Mouse (Mus musculus) forebrain, embryonic 16.5 days (tissue): ENCODE measurements at regions not wholly inside any gene's neighbourhood (a gene's known extent, or its start where the extent isn't known, plus 50 kb on each side); places are given as distances from the start of the nearest gene placed in this dataset.

Experiments
- ATAC-seq: fragments of 200-750 bp; cut with Nextera tagmentation; 2 replicates; pipeline ENCODE4 v1.8.0; 2017; ENCODE audit warnings: mild to moderate bottlenecking, moderate library complexity
- H3K27ac ChIP-seq: fragments of 300-500 bp; sonication (generic); 2 replicates; pipeline ENCODE4 v1.5.1; 2014; ENCODE audit warnings: low read length, control low read depth
- H3K27me3 ChIP-seq: fragments of 300-500 bp; sonication (generic); replicated peaks from 2 replicates; pipeline ENCODE4 v1.6.1; 2014; ENCODE audit warnings: low read length; ENCODE audit not compliant: control insufficient read depth, insufficient read depth
- H3K36me3 ChIP-seq: fragments of 300-500 bp; sonication (generic); 2 replicates; pipeline ENCODE4 v1.6.1; 2014; ENCODE audit not compliant: control insufficient read depth, insufficient read depth
- H3K4me1 ChIP-seq: fragments of 300-500 bp; sonication (generic); replicated peaks from 2 replicates; pipeline ENCODE4 v1.6.1; 2014; ENCODE audit warnings: low read length; ENCODE audit not compliant: control insufficient read depth, insufficient read depth
- H3K4me2 ChIP-seq: fragments of 300-500 bp; sonication (generic); 2 replicates; pipeline ENCODE4 v1.6.1; 2014; ENCODE audit warnings: mild to moderate bottlenecking, low read length, control low read depth
- H3K4me3 ChIP-seq: fragments of 300-500 bp; sonication (generic); replicated peaks from 2 replicates; pipeline ENCODE4 v1.5.1; 2014; ENCODE audit warnings: mild to moderate bottlenecking, low read length, control low read depth
- H3K9ac ChIP-seq: fragments of 300-500 bp; sonication (generic); replicated peaks from 2 replicates; pipeline ENCODE4 v1.6.1; 2014; ENCODE audit warnings: low read depth, low read length, control low read depth
- H3K9me3 ChIP-seq: fragments of 300-500 bp; sonication (generic); 2 replicates; pipeline ENCODE4 v1.6.1; 2016; ENCODE audit warnings: low read length; ENCODE audit not compliant: control insufficient read depth
- WGBS: fragments of 180-500 bp; shearing (Covaris S2); extraction: QIAGEN DNeasy Blood & Tissue Kit; methylation state at CpG from one replicate; pipeline ENCODE4 v1.1.7; 2014; 5-methylcytosine and 5-hydroxymethylcytosine counted together

DNA sequence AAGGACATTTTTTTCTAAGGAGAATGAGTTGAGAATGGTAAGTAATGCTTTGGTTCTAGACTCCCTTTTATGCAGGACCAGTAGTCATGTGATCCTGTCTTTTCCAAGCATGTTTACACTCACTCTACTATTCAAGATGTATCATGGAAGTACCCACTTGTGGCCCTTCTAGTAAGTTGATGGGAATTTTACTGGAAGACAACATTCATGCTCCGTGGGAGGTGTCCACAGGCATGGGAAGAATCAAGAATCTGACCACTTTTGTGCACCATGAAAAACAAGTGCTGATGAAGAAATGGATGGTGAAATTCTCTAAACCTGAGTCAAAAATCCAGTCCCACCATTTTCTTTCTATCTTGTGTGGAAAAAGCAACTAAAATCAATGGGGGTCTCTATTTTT, 399.1 kb upstream of the Pappa start:
- Histone ChIP-seq H3K4me1 (no peaks in the 10 kb centered on the region), H3K4me2 (no peak overlapping the region), H3K9me3 (no peaks in the 10 kb centered on the region), H3K9ac (no peak overlapping the region), H3K27me3 (no peaks in the 10 kb centered on the region), H3K36me3 (no peaks in the 10 kb centered on the region), H3K27ac (no peak overlapping the region), H3K4me3 (no peak overlapping the region)
- no peak for ATAC-seq
- WGBS, result 71% methylated on average over 1 of the region's 1 CpGs

DNA sequence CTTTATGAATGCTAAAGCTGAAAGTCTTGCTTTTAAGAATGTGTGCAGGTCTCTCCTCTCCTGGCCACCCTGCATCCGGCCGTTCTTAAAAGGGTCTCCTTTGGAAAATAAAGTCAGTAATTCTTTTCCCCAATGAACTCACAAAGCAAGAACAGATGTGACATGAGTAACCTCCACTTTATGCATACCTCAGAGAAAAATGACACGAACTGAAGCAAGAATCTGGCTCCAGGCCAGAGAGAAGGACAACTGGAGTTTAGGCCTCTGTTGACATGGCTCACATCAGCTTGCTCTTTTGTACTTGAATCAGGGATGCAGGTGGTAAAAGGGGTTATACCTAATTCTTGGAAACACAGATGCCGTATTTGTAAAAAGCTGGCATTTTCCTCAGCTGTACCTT, 368.0 kb upstream of the Pappa start:
- H3K4me1 ChIP-seq, result no peaks in the 10 kb centered on the region
- 69% methylated on average over 4 of the region's 4 CpGs for WGBS
- no peaks in the 10 kb centered on the region for H3K9me3 ChIP-seq
- H3K27ac ChIP-seq, result no peak overlapping the region
- no peak overlapping the region for H3K4me3 ChIP-seq
- no peak overlapping the region for H3K9ac ChIP-seq
- no peaks in the 10 kb centered on the region for H3K36me3 ChIP-seq
- H3K4me2 ChIP-seq, result no peak overlapping the region
- no peak for ATAC-seq
- no peaks in the 10 kb centered on the region for H3K27me3 ChIP-seq

DNA sequence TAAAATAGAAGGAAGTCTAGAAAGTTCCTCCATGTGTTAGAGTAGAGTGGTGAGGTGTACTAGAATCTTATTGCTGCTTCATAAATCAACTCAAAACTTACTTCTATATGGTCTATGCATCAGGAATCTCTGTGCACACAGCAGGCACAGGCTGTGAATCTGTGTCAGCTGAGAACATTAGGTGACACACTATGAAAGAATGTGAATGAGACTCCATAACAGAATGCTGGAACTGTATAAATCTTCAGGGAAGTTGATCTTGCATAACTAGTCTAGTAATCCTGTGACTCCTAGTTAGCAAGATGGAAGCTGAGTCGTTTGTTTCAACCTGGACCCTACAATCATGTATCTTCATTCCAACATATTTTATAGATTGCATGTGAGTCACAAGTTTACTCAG, 355.4 kb upstream of the Pappa start:
- no peak overlapping the region for H3K4me3 ChIP-seq
- no peak for ATAC-seq
- no peaks in the 10 kb centered on the region for H3K36me3 ChIP-seq
- H3K9me3 ChIP-seq, result no peaks in the 10 kb centered on the region
- 80% methylated on average over 1 of the region's 1 CpGs for WGBS
- H3K27me3 ChIP-seq, result no peaks in the 10 kb centered on the region
- no peaks in the 10 kb centered on the region for H3K4me1 ChIP-seq
- no peak overlapping the region for H3K4me2 ChIP-seq
- H3K9ac ChIP-seq, result no peak overlapping the region
- H3K27ac ChIP-seq, result no peak overlapping the region

DNA sequence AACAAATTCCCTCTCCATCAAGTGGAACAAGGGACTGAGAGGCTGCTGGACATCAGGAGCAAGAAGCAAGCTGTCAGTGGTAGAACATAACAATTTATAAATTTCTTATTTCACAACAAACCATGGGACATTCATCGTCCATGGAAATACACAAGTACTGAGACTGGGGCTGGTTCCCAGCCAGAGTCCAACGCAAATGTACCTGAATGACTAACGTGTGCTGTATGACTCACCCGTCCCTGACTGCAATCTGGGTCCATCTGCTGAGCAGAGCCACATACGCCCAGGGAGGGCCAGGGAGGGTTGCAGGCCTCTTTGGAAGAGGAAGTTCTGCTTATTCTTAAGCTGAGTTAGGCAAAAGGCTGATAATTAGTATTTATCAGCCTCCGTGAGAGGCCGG, 320.1 kb upstream of the Pappa start:
- H3K4me2 ChIP-seq, result no peak overlapping the region
- ATAC-seq, result no peak
- H3K4me3 ChIP-seq, result no peak overlapping the region
- no peaks in the 10 kb centered on the region for H3K36me3 ChIP-seq
- no peaks in the 10 kb centered on the region for H3K9me3 ChIP-seq
- H3K27ac ChIP-seq, result no peak overlapping the region
- H3K4me1 ChIP-seq, result no peaks in the 10 kb centered on the region
- H3K27me3 ChIP-seq, result no peaks in the 10 kb centered on the region
- WGBS, result 78% methylated on average over 7 of the region's 7 CpGs
- H3K9ac ChIP-seq, result no peak overlapping the region

DNA sequence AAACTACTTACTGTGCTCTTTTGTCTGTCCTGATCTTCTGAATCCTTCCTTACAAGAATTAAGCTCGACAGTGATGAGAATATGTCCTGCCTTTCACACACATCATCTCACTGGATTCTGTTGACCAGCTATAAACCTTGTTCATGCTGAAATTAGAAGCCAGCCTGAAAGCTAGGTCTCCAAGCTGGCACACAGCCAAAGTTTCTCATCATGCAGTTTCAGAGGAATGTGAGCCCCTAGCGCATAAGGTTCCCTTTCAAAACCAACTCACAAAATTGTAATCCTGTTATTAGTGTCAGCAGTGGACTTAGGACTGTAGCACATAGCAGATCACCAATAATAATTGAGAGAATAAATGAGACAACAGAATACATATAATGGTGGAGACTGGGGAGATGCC, 319.0 kb upstream of the Pappa start:
- H3K4me2 ChIP-seq, result no peak overlapping the region
- no peak for ATAC-seq
- H3K4me3 ChIP-seq, result no peak overlapping the region
- 63% methylated on average over 2 of the region's 2 CpGs for WGBS
- no peaks in the 10 kb centered on the region for H3K9me3 ChIP-seq
- no peaks in the 10 kb centered on the region for H3K4me1 ChIP-seq
- no peak overlapping the region for H3K27ac ChIP-seq
- H3K9ac ChIP-seq, result no peak overlapping the region
- H3K36me3 ChIP-seq, result no peaks in the 10 kb centered on the region
- no peaks in the 10 kb centered on the region for H3K27me3 ChIP-seq

DNA sequence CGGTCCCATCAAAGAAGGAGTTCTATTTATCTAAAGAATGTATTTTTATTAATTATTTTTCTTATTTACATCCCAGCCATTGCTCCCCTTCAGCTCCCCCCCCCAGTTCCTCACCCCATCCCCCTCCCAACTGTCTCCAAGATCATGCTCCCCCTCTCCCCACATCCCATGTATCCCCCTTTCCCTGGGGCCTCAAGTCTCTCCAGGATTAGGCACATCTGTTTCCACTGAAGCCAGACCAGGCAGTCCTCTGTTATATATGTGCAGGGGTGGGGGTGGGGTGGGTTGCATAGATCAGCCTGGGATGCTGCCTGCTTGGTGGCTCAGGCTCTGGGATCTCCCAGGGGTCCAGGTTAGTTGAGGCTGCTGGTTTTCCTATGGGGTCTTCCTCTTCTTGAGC, 316.8 kb upstream of the Pappa start:
- no peak for ATAC-seq
- WGBS, result 88% methylated on average over 1 of the region's 1 CpGs
- no peak overlapping the region for H3K4me2 ChIP-seq

DNA sequence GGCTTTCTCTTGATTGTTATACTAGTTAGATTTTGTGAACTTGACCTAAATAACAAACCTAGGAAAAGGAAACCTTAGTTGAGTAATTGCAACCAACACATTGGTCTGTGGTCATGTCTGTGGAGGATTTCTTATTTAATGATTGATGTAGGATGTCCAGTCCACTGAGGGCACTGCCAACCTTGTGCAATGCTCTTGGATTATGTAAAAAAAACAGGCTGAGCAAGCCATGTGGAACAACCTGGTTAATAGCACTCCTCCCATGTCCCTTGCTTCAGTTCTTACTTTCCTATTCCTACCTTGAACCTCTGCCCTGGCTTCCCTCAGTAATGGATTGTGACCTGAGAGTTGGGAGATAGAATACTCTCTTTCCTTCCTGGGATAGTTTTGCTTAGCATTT, 312.0 kb upstream of the Pappa start:
- no peaks in the 10 kb centered on the region for H3K9me3 ChIP-seq
- no peaks in the 10 kb centered on the region for H3K36me3 ChIP-seq

More for the DNA sequence above, 316.8 kb upstream of the Pappa start:
- Histone ChIP-seq H3K27me3 (no peaks in the 10 kb centered on the region), H3K4me1 (no peaks in the 10 kb centered on the region), H3K9ac (no peak overlapping the region), H3K36me3 (no peaks in the 10 kb centered on the region), H3K27ac (no peak overlapping the region), H3K9me3 (no peaks in the 10 kb centered on the region), H3K4me3 (no peak overlapping the region)

DNA sequence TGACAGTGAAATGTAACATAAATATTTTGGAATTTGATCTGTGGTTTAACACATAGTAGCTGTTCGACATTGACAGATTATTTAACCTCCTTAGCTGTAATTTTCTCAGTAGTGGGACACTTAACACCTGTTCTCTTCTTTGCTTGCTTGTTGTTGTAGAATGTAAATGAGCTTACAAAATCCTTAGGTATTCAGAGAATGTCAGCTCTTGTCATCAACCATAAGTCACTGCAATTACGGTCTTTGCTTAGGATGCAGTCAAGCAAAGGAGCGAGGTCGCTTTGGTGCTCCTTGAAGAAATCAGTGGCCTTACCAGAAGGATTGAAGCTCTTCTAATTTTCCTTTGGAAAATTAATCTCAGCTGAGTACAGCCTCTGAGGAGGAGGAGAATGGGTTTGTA, 311.2 kb upstream of the Pappa start:
- Histone ChIP-seq H3K36me3 (no peaks in the 10 kb centered on the region), H3K27me3 (no peaks in the 10 kb centered on the region), H3K4me1 (no peaks in the 10 kb centered on the region), H3K9me3 (no peaks in the 10 kb centered on the region), H3K9ac (no peak overlapping the region), H3K4me2 (no peak overlapping the region), H3K4me3 (no peak overlapping the region), H3K27ac (no peak overlapping the region)
- ATAC-seq, result no peak
- WGBS, result 74% methylated on average over 4 of the region's 4 CpGs

More for the DNA sequence above, 312.0 kb upstream of the Pappa start:
- H3K4me3 ChIP-seq, result no peak overlapping the region
- H3K9ac ChIP-seq, result no peak overlapping the region
- no peaks in the 10 kb centered on the region for H3K27me3 ChIP-seq
- H3K4me2 ChIP-seq, result no peak overlapping the region
- no peaks in the 10 kb centered on the region for H3K4me1 ChIP-seq
- H3K27ac ChIP-seq, result no peak overlapping the region
- ATAC-seq, result no peak

DNA sequence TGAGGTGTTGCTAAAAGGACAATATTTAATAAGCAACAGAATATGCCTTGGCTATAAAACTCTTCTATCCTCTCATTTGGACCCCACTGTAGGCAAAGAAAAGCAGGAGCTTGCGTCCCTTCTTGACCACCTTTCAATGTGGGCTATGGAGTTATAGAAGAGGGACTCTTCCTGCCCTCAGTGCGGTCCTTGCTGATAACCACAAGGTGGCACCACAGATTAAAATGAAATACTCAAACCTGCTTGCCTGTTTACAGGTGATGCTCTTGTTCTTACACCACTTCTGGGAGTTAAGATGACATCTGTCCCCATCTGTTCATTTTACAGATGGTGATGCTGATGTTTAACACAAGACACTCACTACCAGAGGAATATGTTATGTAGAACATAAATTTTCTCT, 291.1 kb upstream of the Pappa start:
- Histone ChIP-seq H3K36me3 (no peaks in the 10 kb centered on the region), H3K4me2 (no peak overlapping the region), H3K27ac (no peak overlapping the region), H3K9me3 (no peaks in the 10 kb centered on the region), H3K9ac (no peak overlapping the region), H3K27me3 (no peaks in the 10 kb centered on the region), H3K4me1 (no peaks in the 10 kb centered on the region), H3K4me3 (no peak overlapping the region)
- 45% methylated on average over 2 of the region's 2 CpGs for WGBS
- ATAC-seq, result 0 out of 2 replicates have a peak, but pooled peaks have one; percentile 20

DNA sequence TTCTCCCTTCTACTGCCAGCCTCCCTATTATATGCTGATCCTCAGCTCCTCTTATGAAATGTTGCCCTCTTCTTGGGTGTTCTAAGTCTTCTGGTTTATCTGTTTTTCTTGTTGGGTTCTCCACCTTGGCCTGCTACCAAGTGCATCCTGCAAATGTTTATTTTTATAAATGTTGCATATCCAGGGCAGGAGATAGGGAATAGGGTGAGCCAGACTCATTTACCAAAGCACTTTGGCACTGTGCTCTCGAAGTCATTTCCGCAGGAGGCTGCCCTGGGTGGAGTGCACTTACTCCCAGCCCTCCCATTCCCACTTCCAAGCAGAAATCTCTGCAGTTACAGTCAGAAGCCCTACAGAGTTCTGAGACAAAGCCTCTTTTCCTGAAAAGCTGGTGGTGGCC, 249.5 kb upstream of the Pappa start:
- no peak for ATAC-seq
- Histone ChIP-seq H3K9ac (no peak overlapping the region), H3K4me1 (no peaks in the 10 kb centered on the region), H3K27ac (no peak overlapping the region), H3K4me2 (no peak overlapping the region), H3K27me3 (no peaks in the 10 kb centered on the region), H3K4me3 (no peak overlapping the region), H3K9me3 (no peaks in the 10 kb centered on the region), H3K36me3 (no peaks in the 10 kb centered on the region)
- 81% methylated on average over 2 of the region's 2 CpGs for WGBS
